Mouse (Mus musculus) brain, embryonic 14.5 days (tissue): Measurements from ENCODE around the gene Gsx2.

Experiments used
- CTCF ChIP-seq: fragments of 200-500 bp; IDR thresholded peaks from 2 replicates; pipeline ENCODE4 v1.5.1; 2012; ENCODE audit warnings: inconsistent platforms, mild to moderate bottlenecking, moderate library complexity, borderline replicate concordance; ENCODE audit not compliant: insufficient read depth, insufficient read length; ENCODE audit errors: extremely low read depth
- POLR2A ChIP-seq: fragments of 200-500 bp; IDR thresholded peaks from 2 replicates; pipeline ENCODE4 v1.6.1; 2012; ENCODE audit warnings: mild to moderate bottlenecking, inconsistent platforms, borderline replicate concordance; ENCODE audit not compliant: poor library complexity, insufficient read depth, insufficient read length, severe bottlenecking; ENCODE audit errors: extremely low read depth

GRCm38 (mm10) chr5:75066715-75067114 is 8.7 kb upstream of the Gsx2 start:
- TF ChIP-seq CTCF (no peak), POLR2A (no peak)
